Mouse (Mus musculus) forebrain, embryonic 12.5 days (tissue): ENCODE measurements around the gene Lix1l. TPM values are rescaled to one million over a fixed set of nuclear protein-coding genes. Genes with fewer than 3 reads are reported as not detected.

Experiments used
- ATAC-seq: fragments of 200-750 bp; cut with Nextera tagmentation; 2 replicates; pipeline ENCODE4 v1.8.0; 2017; ENCODE audit warnings: moderate TSS enrichment; ENCODE audit not compliant: low FRiP score
- H3K27ac ChIP-seq: fragments of 300-500 bp; sonication (generic); 2 replicates; pipeline ENCODE4 v1.5.1; 2016; ENCODE audit warnings: mild to moderate bottlenecking
- H3K27me3 ChIP-seq: fragments of 300-500 bp; sonication (generic); 2 replicates; pipeline ENCODE4 v1.6.1; 2016; ENCODE audit warnings: mild to moderate bottlenecking
- H3K36me3 ChIP-seq: fragments of 300-500 bp; sonication (generic); replicated peaks from 2 replicates; pipeline ENCODE4 v1.6.1; 2016; ENCODE audit warnings: mild to moderate bottlenecking
- H3K4me1 ChIP-seq: fragments of 300-500 bp; sonication (generic); 2 replicates; pipeline ENCODE4 v1.6.1; 2016
- H3K4me2 ChIP-seq: fragments of 300-500 bp; sonication (generic); 2 replicates; pipeline ENCODE4 v1.6.1; 2016; ENCODE audit warnings: mild to moderate bottlenecking, moderate library complexity
- H3K4me3 ChIP-seq: fragments of 300-500 bp; sonication (generic); replicated peaks from 2 replicates; pipeline ENCODE4 v1.5.1; 2016; ENCODE audit warnings: mild to moderate bottlenecking
- H3K9ac ChIP-seq: fragments of 300-500 bp; sonication (generic); 2 replicates; pipeline ENCODE4 v1.6.1; 2016; ENCODE audit warnings: mild to moderate bottlenecking
- H3K9me3 ChIP-seq: fragments of 300-500 bp; sonication (generic); 2 replicates; pipeline ENCODE4 v1.6.1; 2016
- WGBS: fragments of 180-500 bp; shearing (Covaris S2); methylation state at CpG from one replicate; pipeline ENCODE4 v1.1.7; 2016; 5-methylcytosine and 5-hydroxymethylcytosine counted together
- polyA plus RNA-seq: library from polyadenylated mRNA; unstranded; fragments of >200 nt; fragmentation: Nextera tagmentation; extraction: Ambion mirVana; gene quantifications from 2 replicates; pipeline ENCODE4 v1.2.1, GENCODE M21; 2016

The Lix1l gene
- 5.8 and 6.2 TPM in 2 replicates for polyA plus RNA-seq

- Histone ChIP-seq H3K36me3 (no peaks in the 10 kb centered on the region), H3K4me3 (peak within 1 kb of the TSS; percentile 96), H3K9ac (peak within 1 kb of the TSS; percentile 97), H3K4me2 (peak within 1 kb of the TSS; percentile 62), H3K4me1 (peaks cover 80% of the 10 kb centered on the region), H3K9me3 (no peaks in the 10 kb centered on the region), H3K27ac (peak within 1 kb of the TSS; percentile 96), H3K27me3 (peaks cover 25% of the 10 kb centered on the region)
- under 1% methylated on average over 27 of the region's 27 CpGs for WGBS
- ATAC-seq, result peak; percentile 95
These were observed at the start of gene Lix1l for GRCm38 (mm10) chr3:96600639-96601250. TSS of gene Lix1l (plus strand) at chr3:96601149.

- no peak overlapping the region for H3K9ac ChIP-seq
These were observed 49.7 kb upstream of the Lix1l start for GRCm38 (mm10) chr3:96551203-96551602.

GRCm38 (mm10) chr3:96551890-96552289 is 49.1 kb upstream of the Lix1l start:
- no peak for ATAC-seq
- H3K27ac ChIP-seq, result no peak overlapping the region
- WGBS, result 75% methylated on average over 7 of the region's 7 CpGs

More at GRCm38 (mm10) chr3:96551203-96551602, 49.7 kb upstream of the Lix1l start:
- peaks cover 16% of the 10 kb centered on the region for H3K4me1 ChIP-seq
- no peak overlapping the region for H3K4me2 ChIP-seq
- no peak for ATAC-seq
- H3K9me3 ChIP-seq, result no peaks in the 10 kb centered on the region
- H3K27me3 ChIP-seq, result no peaks in the 10 kb centered on the region
- no peak overlapping the region for H3K4me3 ChIP-seq
- 12% methylated on average over 8 of the region's 8 CpGs for WGBS
- no peak overlapping the region for H3K27ac ChIP-seq
- H3K36me3 ChIP-seq, result no peaks in the 10 kb centered on the region

GRCm38 (mm10) chr3:96553601-96554000 is 47.3 kb upstream of the Lix1l start:
- no peak for ATAC-seq
- Histone ChIP-seq H3K27me3 (no peaks in the 10 kb centered on the region), H3K36me3 (no peaks in the 10 kb centered on the region), H3K4me3 (no peak overlapping the region), H3K4me2 (no peak overlapping the region), H3K27ac (no peak overlapping the region), H3K4me1 (peaks cover 25% of the 10 kb centered on the region), H3K9me3 (no peaks in the 10 kb centered on the region), H3K9ac (no peak overlapping the region)
- WGBS, result 82% methylated on average over 6 of the region's 6 CpGs

More at GRCm38 (mm10) chr3:96551890-96552289, 49.1 kb upstream of the Lix1l start:
- no peak overlapping the region for H3K9ac ChIP-seq
- H3K9me3 ChIP-seq, result no peaks in the 10 kb centered on the region
- H3K36me3 ChIP-seq, result no peaks in the 10 kb centered on the region
- H3K4me2 ChIP-seq, result no peak overlapping the region
- peaks cover 23% of the 10 kb centered on the region for H3K4me1 ChIP-seq
- no peak overlapping the region for H3K4me3 ChIP-seq
- no peaks in the 10 kb centered on the region for H3K27me3 ChIP-seq

DNA sequence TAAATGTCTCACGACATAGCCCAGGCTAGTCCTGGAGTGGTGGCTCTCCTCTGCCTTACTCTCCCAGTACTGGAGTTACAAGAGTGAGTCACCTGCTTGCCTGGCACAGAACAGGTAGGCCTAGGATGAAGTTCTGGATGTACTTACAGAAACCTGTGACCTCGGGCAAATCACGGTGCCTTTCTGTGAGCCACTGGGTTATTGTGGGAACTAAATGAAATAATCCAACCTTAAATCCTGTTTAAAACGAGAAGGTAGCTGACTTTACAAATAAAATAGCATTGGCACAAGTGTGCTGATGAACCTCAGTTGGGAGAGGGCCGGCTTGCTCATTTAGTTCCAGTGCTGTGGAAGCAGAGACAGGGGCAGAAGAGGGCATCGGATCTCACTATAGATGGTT is 46.7 kb upstream of the Lix1l start:
- Histone ChIP-seq H3K9ac (no peak overlapping the region), H3K9me3 (no peaks in the 10 kb centered on the region), H3K4me1 (peaks cover 32% of the 10 kb centered on the region), H3K4me2 (no peak overlapping the region), H3K27ac (no peak overlapping the region), H3K36me3 (no peaks in the 10 kb centered on the region), H3K27me3 (no peaks in the 10 kb centered on the region), H3K4me3 (no peak overlapping the region)
- no peak for ATAC-seq
- 82% methylated on average over 6 of the region's 6 CpGs for WGBS

GRCm38 (mm10) chr3:96555041-96555596 is 45.8 kb upstream of the Lix1l start:
- peaks cover 8% of the 10 kb centered on the region for H3K36me3 ChIP-seq
- WGBS, result 43% methylated on average over 12 of the region's 12 CpGs
- H3K4me3 ChIP-seq, result no peak overlapping the region
- peaks cover 40% of the 10 kb centered on the region for H3K4me1 ChIP-seq
- H3K4me2 ChIP-seq, result no peak overlapping the region
- H3K9me3 ChIP-seq, result no peaks in the 10 kb centered on the region
- no peak for ATAC-seq
- H3K27ac ChIP-seq, result peak overlapping the region; percentile 71
- peak overlapping the region; percentile 21; the same call in 1 of the 2 replicates for H3K9ac ChIP-seq
- no peaks in the 10 kb centered on the region for H3K27me3 ChIP-seq

- peaks cover 18% of the 10 kb centered on the region for H3K36me3 ChIP-seq
- H3K4me2 ChIP-seq, result peak overlapping the region; percentile 67
- no peak overlapping the region for H3K4me3 ChIP-seq
- WGBS, result 82% methylated on average over 15 of the region's 15 CpGs
- no peak for ATAC-seq
- H3K9me3 ChIP-seq, result no peaks in the 10 kb centered on the region
- H3K27me3 ChIP-seq, result no peaks in the 10 kb centered on the region
- no peak overlapping the region for H3K9ac ChIP-seq
- H3K4me1 ChIP-seq, result peaks cover 49% of the 10 kb centered on the region
- H3K27ac ChIP-seq, result peak overlapping the region; percentile 71
These were observed 44.8 kb upstream of the Lix1l start for GRCm38 (mm10) chr3:96555999-96556614.

DNA sequence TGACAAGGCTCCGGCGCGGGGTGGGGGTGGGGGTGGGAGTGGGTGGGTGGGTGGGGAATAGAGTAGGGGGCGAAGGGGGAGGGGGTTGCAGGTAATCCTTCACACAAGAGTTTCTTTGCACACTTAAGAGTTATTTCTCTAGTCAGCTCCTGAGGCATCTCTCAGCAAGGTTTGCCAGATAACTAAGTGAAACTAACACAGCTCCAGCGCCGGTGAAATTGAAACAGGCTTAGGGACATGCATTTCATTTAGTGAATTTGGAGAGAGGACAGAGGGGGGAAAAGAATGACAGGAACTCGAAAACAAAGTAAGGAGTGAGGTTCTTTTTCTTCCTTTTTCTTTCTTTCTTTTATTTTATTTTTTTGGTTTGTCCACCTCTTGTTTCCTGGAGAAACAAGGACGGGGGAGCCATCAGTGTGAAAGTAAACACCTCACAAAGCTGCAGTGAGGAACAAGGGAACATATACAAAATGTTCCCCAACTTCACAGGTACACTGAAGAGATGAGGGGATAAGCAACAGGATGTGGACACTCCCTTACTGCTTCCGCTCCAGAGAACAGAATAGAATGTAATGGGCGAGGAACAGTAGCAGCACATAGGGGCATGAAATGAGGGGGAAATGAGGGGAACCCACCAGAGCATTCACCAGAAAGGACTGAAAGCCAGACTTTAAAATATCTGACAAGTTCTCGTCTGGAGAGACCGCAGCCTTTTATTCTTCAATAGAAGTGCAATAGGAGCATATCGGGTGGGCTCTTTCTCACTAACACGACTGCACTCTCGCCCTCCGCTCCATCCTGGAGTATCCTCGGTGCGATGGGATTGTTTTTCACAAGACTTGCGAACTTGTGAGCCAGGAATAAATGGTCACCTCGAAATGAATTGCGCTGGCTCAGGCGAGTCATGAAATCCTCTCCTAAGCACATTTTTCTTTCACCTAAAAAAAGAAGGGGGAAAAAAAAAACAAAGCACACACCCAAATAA is 44.0 kb upstream of the Lix1l start:
- ATAC-seq, result peak; percentile 1; the same call in 1 of the 2 replicates

DNA sequence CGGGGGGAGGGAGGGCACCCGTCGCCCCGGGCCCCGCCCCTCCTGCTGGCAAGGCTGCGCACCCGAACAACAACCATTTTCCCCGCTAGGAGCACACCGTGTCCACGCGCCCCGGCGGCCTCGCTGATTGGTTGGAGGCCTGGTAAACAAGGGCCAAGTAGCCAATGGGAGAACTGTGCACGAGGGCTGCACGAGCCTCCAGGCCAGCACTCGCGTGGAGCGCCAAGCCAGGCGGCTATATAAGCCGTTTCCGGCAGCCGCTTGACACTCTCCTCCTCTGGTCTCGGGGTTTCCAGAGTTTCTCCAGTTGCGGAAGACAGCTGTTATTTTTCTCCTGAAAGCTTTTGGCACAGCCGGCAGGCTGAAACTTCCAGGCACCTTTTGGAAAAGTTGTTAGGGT is 43.3 kb upstream of the Lix1l start, which contains the start of gene Txnip:
Gene Txnip (plus strand): TSS at position 264 of the 400 bp plus-strand sequence.
- Histone ChIP-seq H3K9ac (peak within 1 kb of the TSS; percentile 63), H3K4me1 (peaks cover 53% of the 10 kb centered on the region), H3K27ac (peak within 1 kb of the TSS; percentile 80), H3K27me3 (no peaks in the 10 kb centered on the region), H3K36me3 (peaks cover 22% of the 10 kb centered on the region), H3K9me3 (no peaks in the 10 kb centered on the region), H3K4me3 (peak within 1 kb of the TSS; percentile 63), H3K4me2 (peak within 1 kb of the TSS; percentile 67)
- ATAC-seq, result peak; percentile 100
- under 1% methylated on average over 26 of the region's 26 CpGs for WGBS

More for the DNA sequence above, 44.0 kb upstream of the Lix1l start:
- Histone ChIP-seq H3K4me1 (peaks cover 53% of the 10 kb centered on the region), H3K9me3 (no peaks in the 10 kb centered on the region), H3K4me2 (peak overlapping the region; percentile 67), H3K9ac (peak overlapping the region; percentile 56), H3K27me3 (no peaks in the 10 kb centered on the region), H3K27ac (peak overlapping the region; percentile 80), H3K4me3 (peak overlapping the region; percentile 63), H3K36me3 (peaks cover 22% of the 10 kb centered on the region)
- 11% methylated on average over 22 of the region's 22 CpGs for WGBS

DNA sequence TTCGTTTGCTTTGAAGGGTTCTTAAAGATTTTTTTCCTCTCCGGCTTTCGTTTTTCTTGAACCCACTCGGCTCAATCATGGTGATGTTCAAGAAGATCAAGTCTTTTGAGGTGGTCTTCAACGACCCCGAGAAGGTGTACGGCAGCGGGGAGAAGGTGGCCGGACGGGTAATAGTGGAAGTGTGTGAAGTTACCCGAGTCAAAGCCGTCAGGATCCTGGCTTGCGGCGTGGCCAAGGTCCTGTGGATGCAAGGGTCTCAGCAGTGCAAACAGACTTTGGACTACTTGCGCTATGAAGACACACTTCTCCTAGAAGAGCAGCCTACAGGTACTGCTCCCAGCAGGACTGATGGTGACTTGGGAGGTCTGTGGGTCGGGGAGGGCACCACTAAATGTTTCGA is 42.8 kb upstream of the Lix1l start:
- peak overlapping the region; percentile 63 for H3K4me3 ChIP-seq
- ATAC-seq, result no peak
- WGBS, result under 1% methylated on average over 17 of the region's 17 CpGs
- peak overlapping the region; percentile 3; the same call in 1 of the 2 replicates for H3K27ac ChIP-seq
- H3K27me3 ChIP-seq, result no peaks in the 10 kb centered on the region
- peak overlapping the region; percentile 67 for H3K4me2 ChIP-seq
- peaks cover 22% of the 10 kb centered on the region for H3K36me3 ChIP-seq
- H3K9me3 ChIP-seq, result no peaks in the 10 kb centered on the region
- H3K9ac ChIP-seq, result peak overlapping the region; percentile 63
- H3K4me1 ChIP-seq, result peaks cover 53% of the 10 kb centered on the region

GRCm38 (mm10) chr3:96558668-96559196 is 42.2 kb upstream of the Lix1l start:
- H3K36me3 ChIP-seq, result peaks cover 22% of the 10 kb centered on the region
- peaks cover 53% of the 10 kb centered on the region for H3K4me1 ChIP-seq
- H3K4me2 ChIP-seq, result peak overlapping the region; percentile 67
- no peak for ATAC-seq
- peak overlapping the region; percentile 63 for H3K4me3 ChIP-seq
- H3K9ac ChIP-seq, result peak overlapping the region; percentile 63
- H3K27me3 ChIP-seq, result no peaks in the 10 kb centered on the region
- WGBS, result 46% methylated on average over 10 of the region's 10 CpGs
- H3K9me3 ChIP-seq, result no peaks in the 10 kb centered on the region
- no peak overlapping the region for H3K27ac ChIP-seq
